Mouse (Mus musculus) cortical plate, adult 2 months (tissue): ENCODE data around the gene Ankub1. TPM values are rescaled to one million over a fixed set of nuclear protein-coding genes. Genes with fewer than 3 reads are reported as not detected.

Experiments
- H3K27ac ChIP-seq: fragments of 200-500 bp; 2 replicates; pipeline ENCODE4 v1.5.1; 2012; ENCODE audit warnings: low read length, control low read depth, inconsistent platforms; ENCODE audit not compliant: insufficient read depth
- H3K4me1 ChIP-seq: fragments of 200-500 bp; 2 replicates; pipeline ENCODE4 v1.6.1; 2011; ENCODE audit warnings: low read length; ENCODE audit not compliant: control insufficient read depth, insufficient read depth
- H3K4me3 ChIP-seq: fragments of 200-500 bp; 2 replicates; pipeline ENCODE4 v1.5.1; 2011; ENCODE audit warnings: mild to moderate bottlenecking, low read length, control low read depth; ENCODE audit not compliant: insufficient read depth
- CTCF ChIP-seq: fragments of 200-500 bp; IDR thresholded peaks from 2 replicates; pipeline ENCODE4 v1.5.1; 2011; ENCODE audit warnings: mild to moderate bottlenecking, control low read depth, low read length; ENCODE audit not compliant: insufficient read depth; ENCODE audit errors: extremely low read depth
- POLR2A ChIP-seq: fragments of 200-500 bp; IDR thresholded peaks from 2 replicates; pipeline ENCODE4 v1.6.1; 2011; ENCODE audit warnings: mild to moderate bottlenecking, low read length, control low read depth; ENCODE audit not compliant: insufficient read depth; ENCODE audit errors: extremely low read depth
- polyA plus RNA-seq: library from polyadenylated mRNA; depleted of rRNA; stranded (reverse); fragments of >200 nt; gene quantifications from 2 replicates; pipeline ENCODE4 v1.2.3, GENCODE M21; 2012; rRNA removed

The Ankub1 gene
- 2.1 and 2.9 TPM in 2 replicates for polyA plus RNA-seq

- H3K4me3 ChIP-seq, result no peak within 1 kb of the TSS
- TF ChIP-seq POLR2A, result no peak
- no peak for TF ChIP-seq CTCF
- H3K27ac ChIP-seq, result peak within 1 kb of the TSS; percentile 73
- H3K4me1 ChIP-seq, result no peaks in the 10 kb centered on the region
These were observed at the start of gene Ankub1 for GRCm38 (mm10) chr3:57692719-57693118. Gene Ankub1 (minus strand): TSS chr3:57692799.

GRCm38 (mm10) chr3:57739830-57740229 is 47.2 kb upstream of the Ankub1 start:
- Histone ChIP-seq H3K4me1 (peaks cover 5% of the 10 kb centered on the region; the same call in 1 of the 2 replicates), H3K4me3 (no peak overlapping the region), H3K27ac (no peak overlapping the region)
- TF ChIP-seq CTCF, result no peak
- TF ChIP-seq POLR2A, result no peak

GRCm38 (mm10) chr3:57736419-57737095 is 44.0 kb upstream of the Ankub1 start:
- Histone ChIP-seq H3K4me1 (peaks cover 5% of the 10 kb centered on the region; the same call in 1 of the 2 replicates), H3K4me3 (peak overlapping the region; percentile 80), H3K27ac (peak overlapping the region; percentile 69)
- TF ChIP-seq POLR2A (no peak), CTCF (no peak)

GRCm38 (mm10) chr3:57735511-57736370 is 43.1 kb upstream of the Ankub1 start, which contains the start of gene Rnf13:
Gene Rnf13 (plus strand): TSS chr3:57736062.
- Histone ChIP-seq H3K27ac (peak within 1 kb of the TSS; percentile 91), H3K4me1 (peaks cover 5% of the 10 kb centered on the region; the same call in 1 of the 2 replicates), H3K4me3 (peak within 1 kb of the TSS; percentile 80)
- TF ChIP-seq CTCF (no peak), POLR2A (peak; percentile 87)

- Histone ChIP-seq H3K27ac (no peak overlapping the region), H3K4me3 (no peak overlapping the region), H3K4me1 (peaks cover 2% of the 10 kb centered on the region; the same call in 1 of the 2 replicates)
- no peak for TF ChIP-seq CTCF
- no peak for TF ChIP-seq POLR2A
These were observed 39.8 kb upstream of the Ankub1 start for GRCm38 (mm10) chr3:57732206-57732915.

GRCm38 (mm10) chr3:57714151-57714550 is 21.6 kb upstream of the Ankub1 start:
- TF ChIP-seq CTCF, result no peak
- no peak for TF ChIP-seq POLR2A
- Histone ChIP-seq H3K4me3 (no peak overlapping the region), H3K4me1 (no peaks in the 10 kb centered on the region), H3K27ac (no peak overlapping the region)

- Histone ChIP-seq H3K27ac (no peak overlapping the region), H3K4me3 (no peak overlapping the region), H3K4me1 (no peaks in the 10 kb centered on the region)
- no peak for TF ChIP-seq CTCF
- no peak for TF ChIP-seq POLR2A
These were observed 4.2 kb upstream of the Ankub1 start for GRCm38 (mm10) chr3:57696779-57697178.

GRCm38 (mm10) chr3:57696249-57696648 is 3.6 kb upstream of the Ankub1 start:
- TF ChIP-seq POLR2A, result no peak
- TF ChIP-seq CTCF, result no peak

GRCm38 (mm10) chr3:57691772-57692171 is 827 bp downstream of the Ankub1 start:
- TF ChIP-seq CTCF (no peak), POLR2A (no peak)
- Histone ChIP-seq H3K27ac (peak overlapping the region; percentile 46; the same call in 1 of the 2 replicates), H3K4me3 (no peak overlapping the region), H3K4me1 (no peaks in the 10 kb centered on the region)

More at GRCm38 (mm10) chr3:57696249-57696648, 3.6 kb upstream of the Ankub1 start:
- Histone ChIP-seq H3K27ac (no peak overlapping the region), H3K4me1 (no peaks in the 10 kb centered on the region), H3K4me3 (no peak overlapping the region)
